Mouse (Mus musculus): ENCODE results near the gene Plg.
A peak's percentile ranks its signal among the peaks of the same experiment; 100 is the strongest.

Plg gene

GRCm38 (mm10) chr17:12415031-12415735, 36.8 kb downstream of the Plg start:
- no peaks in the 10 kb centered on the region for H3K27me3 ChIP-seq (ENCODE audit: control insufficient read depth, insufficient read depth, low read length, poor library complexity, severe bottlenecking)
- no peaks in the 10 kb centered on the region for H3K36me3 ChIP-seq (ENCODE audit: control insufficient read depth, insufficient read depth, low read length, poor library complexity, severe bottlenecking)
- no peak for DNase-seq (ENCODE audit: low read depth, low spot score)

- no peaks in the 10 kb centered on the region for H3K27me3 ChIP-seq (ENCODE audit: control insufficient read depth, insufficient read depth, low read length, poor library complexity, severe bottlenecking)
- no peaks in the 10 kb centered on the region for H3K36me3 ChIP-seq (ENCODE audit: control insufficient read depth, insufficient read depth, low read length, poor library complexity, severe bottlenecking)
- peak; percentile 1 for DNase-seq (ENCODE audit: low read depth, low spot score)
Measured at GRCm38 (mm10) chr17:12415741-12416140, 37.3 kb downstream of the Plg start.

GRCm38 (mm10) chr17:12416250-12416895, 38.0 kb downstream of the Plg start:
- Histone ChIP-seq H3K36me3 (ENCODE audit: control insufficient read depth, insufficient read depth, low read length, poor library complexity, severe bottlenecking) (no peaks in the 10 kb centered on the region), H3K27me3 (ENCODE audit: control insufficient read depth, insufficient read depth, low read length, poor library complexity, severe bottlenecking) (no peaks in the 10 kb centered on the region)
- DNase-seq (ENCODE audit: low read depth, low spot score): peak; percentile 75

GRCm38 (mm10) chr17:12419491-12420079, 41.2 kb downstream of the Plg start:
- H3K36me3 ChIP-seq (ENCODE audit: control insufficient read depth, insufficient read depth, low read length, poor library complexity, severe bottlenecking): no peaks in the 10 kb centered on the region
- DNase-seq (ENCODE audit: low read depth, low spot score): no peak
- no peaks in the 10 kb centered on the region for H3K27me3 ChIP-seq (ENCODE audit: control insufficient read depth, insufficient read depth, low read length, poor library complexity, severe bottlenecking)

- Histone ChIP-seq H3K36me3 (ENCODE audit: control insufficient read depth, insufficient read depth, low read length, poor library complexity, severe bottlenecking) (no peaks in the 10 kb centered on the region), H3K27me3 (ENCODE audit: control insufficient read depth, insufficient read depth, low read length, poor library complexity, severe bottlenecking) (no peaks in the 10 kb centered on the region)
- DNase-seq (ENCODE audit: low read depth, low spot score): peak; percentile 6
Measured at GRCm38 (mm10) chr17:12420886-12421574, 42.6 kb downstream of the Plg start.

GRCm38 (mm10) chr17:12422143-12422542, 43.7 kb downstream of the Plg start:
- no peak for DNase-seq (ENCODE audit: low read depth, low spot score)
- H3K36me3 ChIP-seq (ENCODE audit: control insufficient read depth, insufficient read depth, low read length, poor library complexity, severe bottlenecking): no peaks in the 10 kb centered on the region
- H3K27me3 ChIP-seq (ENCODE audit: control insufficient read depth, insufficient read depth, low read length, poor library complexity, severe bottlenecking): no peaks in the 10 kb centered on the region

GRCm38 (mm10) chr17:12427156-12427555, 48.7 kb downstream of the Plg start:
- Histone ChIP-seq H3K36me3 (ENCODE audit: control insufficient read depth, insufficient read depth, low read length, poor library complexity, severe bottlenecking) (no peaks in the 10 kb centered on the region), H3K27me3 (ENCODE audit: control insufficient read depth, insufficient read depth, low read length, poor library complexity, severe bottlenecking) (no peaks in the 10 kb centered on the region)
- DNase-seq (ENCODE audit: low read depth, low spot score): no peak

- no peak for DNase-seq (ENCODE audit: low read depth, low spot score)
Measured at GRCm38 (mm10) chr17:12428369-12428768, 50.0 kb downstream of the Plg start.

GRCm38 (mm10) chr17:12431707-12432106, 53.3 kb downstream of the Plg start:
- Histone ChIP-seq H3K27me3 (ENCODE audit: control insufficient read depth, insufficient read depth, low read length, poor library complexity, severe bottlenecking) (no peaks in the 10 kb centered on the region), H3K36me3 (ENCODE audit: control insufficient read depth, insufficient read depth, low read length, poor library complexity, severe bottlenecking) (no peaks in the 10 kb centered on the region)
- no peak for DNase-seq (ENCODE audit: low read depth, low spot score)

More at GRCm38 (mm10) chr17:12428369-12428768, 50.0 kb downstream of the Plg start:
- no peaks in the 10 kb centered on the region for H3K36me3 ChIP-seq (ENCODE audit: control insufficient read depth, insufficient read depth, low read length, poor library complexity, severe bottlenecking)
- H3K27me3 ChIP-seq (ENCODE audit: control insufficient read depth, insufficient read depth, low read length, poor library complexity, severe bottlenecking): no peaks in the 10 kb centered on the region

- H3K27me3 ChIP-seq (ENCODE audit: control insufficient read depth, insufficient read depth, low read length, poor library complexity, severe bottlenecking): no peaks in the 10 kb centered on the region
- no peaks in the 10 kb centered on the region for H3K36me3 ChIP-seq (ENCODE audit: control insufficient read depth, insufficient read depth, low read length, poor library complexity, severe bottlenecking)
- no peak for DNase-seq (ENCODE audit: low read depth, low spot score)
Measured at GRCm38 (mm10) chr17:12437771-12438170, 59.4 kb downstream of the Plg start.

- Histone ChIP-seq H3K36me3 (ENCODE audit: control insufficient read depth, insufficient read depth, low read length, poor library complexity, severe bottlenecking) (no peaks in the 10 kb centered on the region), H3K27me3 (ENCODE audit: control insufficient read depth, insufficient read depth, low read length, poor library complexity, severe bottlenecking) (no peaks in the 10 kb centered on the region)
- no peak for DNase-seq (ENCODE audit: low read depth, low spot score)
Measured at GRCm38 (mm10) chr17:12444561-12444960, 66.2 kb downstream of the Plg start.

GRCm38 (mm10) chr17:12451234-12451633, 72.8 kb downstream of the Plg start:
- no peaks in the 10 kb centered on the region for H3K36me3 ChIP-seq (ENCODE audit: control insufficient read depth, insufficient read depth, low read length, poor library complexity, severe bottlenecking)
- no peaks in the 10 kb centered on the region for H3K27me3 ChIP-seq (ENCODE audit: control insufficient read depth, insufficient read depth, low read length, poor library complexity, severe bottlenecking)
- no peak for DNase-seq (ENCODE audit: low read depth, low spot score)

- no peak for DNase-seq (ENCODE audit: low read depth, low spot score)
- Histone ChIP-seq H3K36me3 (ENCODE audit: control insufficient read depth, insufficient read depth, low read length, poor library complexity, severe bottlenecking) (no peaks in the 10 kb centered on the region), H3K27me3 (ENCODE audit: control insufficient read depth, insufficient read depth, low read length, poor library complexity, severe bottlenecking) (no peaks in the 10 kb centered on the region)
Measured at GRCm38 (mm10) chr17:12452862-12453531, 74.6 kb downstream of the Plg start.

- no peaks in the 10 kb centered on the region for H3K36me3 ChIP-seq (ENCODE audit: control insufficient read depth, insufficient read depth, low read length, poor library complexity, severe bottlenecking)
- H3K27me3 ChIP-seq (ENCODE audit: control insufficient read depth, insufficient read depth, low read length, poor library complexity, severe bottlenecking): no peaks in the 10 kb centered on the region
- DNase-seq (ENCODE audit: low read depth, low spot score): no peak
Measured at GRCm38 (mm10) chr17:12453691-12454090, 75.3 kb downstream of the Plg start.
